ENCODE assay signal across 22 mouse cellular contexts in the genomic region with DNA sequence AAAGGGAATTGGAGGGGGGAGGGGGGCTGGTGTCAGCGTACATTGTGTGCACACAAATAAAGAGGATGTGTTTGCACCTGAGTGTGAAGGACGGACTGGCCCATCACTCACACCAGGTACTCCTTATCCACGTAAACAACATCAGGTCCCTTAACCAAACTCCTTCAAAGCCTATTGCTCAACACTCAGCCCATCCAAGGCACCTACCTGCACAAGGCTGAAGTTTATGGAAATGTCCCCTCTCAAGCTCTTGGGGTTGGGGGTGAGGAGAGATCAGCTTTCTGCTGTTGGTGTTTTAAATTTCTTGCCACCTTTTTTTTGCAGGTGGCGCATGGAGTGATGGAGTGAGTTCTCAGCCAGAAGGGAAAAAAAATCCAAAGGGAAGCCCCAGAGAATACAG.
"Had no signal": no experiment of that assay in that cellular context is flagged by ENCODE, and none has a peak within 500 bp of the region (broad histone marks: within the 10 kb centered on the region; RNA-seq: fewer than 3 reads in every experiment).

No protein-coding gene starts in this region.

- H3K4me2 ChIP-seq: liver, embryonic 12.5 days; liver, embryonic 15.5 days; lung, embryonic 15.5 days; midbrain, embryonic 11.5 days; neural tube, embryonic 12.5 days; stomach, embryonic 15.5 days had no signal

- H3K27me3 ChIP-seq: liver, embryonic 12.5 days; liver, embryonic 15.5 days; neural tube, embryonic 12.5 days; stomach, embryonic 15.5 days had no signal

- H3K4me3 ChIP-seq: left cerebral cortex, adult 2 months; liver, embryonic 12.5 days; liver, embryonic 15.5 days; lung, embryonic 15.5 days; neural tube, embryonic 12.5 days; stomach, embryonic 15.5 days had no signal

- H3K36me3 ChIP-seq: liver, embryonic 12.5 days; liver, embryonic 15.5 days; lung, embryonic 15.5 days; neural tube, embryonic 12.5 days; stomach, embryonic 15.5 days had no signal

- H3K27ac ChIP-seq: kidney, postnatal 0 days; left cerebral cortex, adult 2 months; liver, embryonic 12.5 days; liver, embryonic 15.5 days; lung, embryonic 15.5 days; neural tube, embryonic 12.5 days; stomach, embryonic 15.5 days had no signal

- ATAC-seq: intestine, embryonic 16.5 days; liver, embryonic 12.5 days had no signal

- H3K4me1 ChIP-seq: liver, embryonic 12.5 days; liver, embryonic 15.5 days; neural tube, embryonic 12.5 days had no signal

- H3K9me3 ChIP-seq: liver, embryonic 12.5 days; liver, embryonic 15.5 days; lung, embryonic 15.5 days; neural tube, embryonic 12.5 days; stomach, embryonic 15.5 days had no signal

- H3K9ac ChIP-seq: liver, embryonic 12.5 days; liver, embryonic 15.5 days; lung, embryonic 15.5 days; neural tube, embryonic 12.5 days; stomach, embryonic 15.5 days had no signal

- DNase-seq: kidney, postnatal 25 days; layer of hippocampus, postnatal 36 days; liver; lung, adult 18-20 months; lung, postnatal 10 days; lung, postnatal 36 days; midbrain, embryonic 14.5 days; retina, postnatal 1 day; right cerebral cortex, postnatal 25 days; spleen, adult 18-20 months; thymus, adult 2 months; thymus, postnatal 14 days; thymus, postnatal 4 days had no signal
